Mouse (Mus musculus) ES-CJ7 (cell line): ENCODE data around the gene Slc6a20a.
"Not testable (repeated sequence)": the region's sequence is repeated elsewhere in the genome, so short reads cannot be mapped to it uniquely, and the experiment has no call there.

Source experiments
- DNase-seq: peaks from one replicate; pipeline ENCODE4 v3.0.0; 2011; ENCODE audit warnings: low read depth, low spot score

Slc6a20a gene

GRCm38 (mm10) chr9:123678327-123679105 is at the start of gene Slc6a20a, which contains the start of gene Ccr9:
Gene Slc6a20a (minus strand): TSS chr9:123678885.
Gene Ccr9 (plus strand): TSS chr9:123678439.
- DNase-seq = peak; percentile 18

- DNase-seq = no peak
Measured at GRCm38 (mm10) chr9:123722737-123723493, 44.2 kb upstream of the Slc6a20a start.

GRCm38 (mm10) chr9:123717186-123718008 is 38.7 kb upstream of the Slc6a20a start, which contains the start of gene Lztfl1:
Gene Lztfl1 (minus strand): TSS chr9:123717697.
- peak; percentile 99 for DNase-seq

GRCm38 (mm10) chr9:123716301-123716700 is 37.6 kb upstream of the Slc6a20a start:
- no peak for DNase-seq

GRCm38 (mm10) chr9:123713111-123713510 is 34.4 kb upstream of the Slc6a20a start:
- peak; percentile 23 for DNase-seq

- no peak for DNase-seq
Measured at GRCm38 (mm10) chr9:123709226-123709625, 30.5 kb upstream of the Slc6a20a start.

- DNase-seq = no peak
Measured at GRCm38 (mm10) chr9:123701822-123702221, 23.1 kb upstream of the Slc6a20a start.

- no peak for DNase-seq
Measured at GRCm38 (mm10) chr9:123695634-123696302, 17.1 kb upstream of the Slc6a20a start.

GRCm38 (mm10) chr9:123688227-123688626 is 9.5 kb upstream of the Slc6a20a start:
- DNase-seq = no peak

- DNase-seq = no peak
Measured at GRCm38 (mm10) chr9:123686206-123686605, 7.5 kb upstream of the Slc6a20a start.

- DNase-seq = no peak
Measured at GRCm38 (mm10) chr9:123683704-123684103, 5.0 kb upstream of the Slc6a20a start.

GRCm38 (mm10) chr9:123679198-123679597 is 513 bp upstream of the Slc6a20a start:
- peak; percentile 6 for DNase-seq

GRCm38 (mm10) chr9:123665645-123666044 is 13.0 kb downstream of the Slc6a20a start:
- no peak for DNase-seq

GRCm38 (mm10) chr9:123659986-123660676 is 18.6 kb downstream of the Slc6a20a start:
- DNase-seq = not testable (repeated sequence)

- DNase-seq = no peak
Measured at GRCm38 (mm10) chr9:123658981-123659380, 19.7 kb downstream of the Slc6a20a start.

- DNase-seq = no peak
Measured at GRCm38 (mm10) chr9:123657457-123657856, 21.2 kb downstream of the Slc6a20a start.

- DNase-seq = no peak
Measured at GRCm38 (mm10) chr9:123651369-123651768, 27.3 kb downstream of the Slc6a20a start.

GRCm38 (mm10) chr9:123649785-123650511 is 28.7 kb downstream of the Slc6a20a start:
- DNase-seq = no peak

GRCm38 (mm10) chr9:123640106-123640505 is 38.6 kb downstream of the Slc6a20a start:
- no peak for DNase-seq

- DNase-seq = peak; percentile 47
Measured at GRCm38 (mm10) chr9:123638668-123639089, 40.0 kb downstream of the Slc6a20a start.
